Mouse (Mus musculus): ENCODE data around the gene Lpcat4. TPM values are rescaled to one million over a fixed set of nuclear protein-coding genes. Genes with fewer than 3 reads are reported as not detected.

Gene Lpcat4
- 21.3 and 44.7 TPM in 2 replicates for total RNA-seq (2014; rRNA removed)
- polyA plus RNA-seq (2015; fragmentation: Nextera tagmentation; extraction: Ambion mirVana) = 20.8 and 22.8 TPM in 2 replicates

GRCm38 (mm10) chr2:112239212-112239934, at the start of gene Lpcat4:
TSS of gene Lpcat4 (plus strand) at chr2:112239468.
- no peaks in the 10 kb centered on the region for H3K9me3 ChIP-seq (ENCODE audit: low read length)
- H3K4me1 ChIP-seq (ENCODE audit: insufficient read depth, low read length) = peaks cover 8% of the 10 kb centered on the region; the same call in 1 of the 2 replicates
- H3K4me3 ChIP-seq (ENCODE audit: low read length) = peak within 1 kb of the TSS; percentile 81
- no peaks in the 10 kb centered on the region for H3K27me3 ChIP-seq (ENCODE audit: insufficient read depth, low read length)
- H3K36me3 ChIP-seq (ENCODE audit: insufficient read depth, low read length) = peaks cover 5% of the 10 kb centered on the region; the same call in 1 of the 2 replicates
- peak; percentile 82 for ATAC-seq
- WGBS = 2% methylated on average over 92 of the region's 94 CpGs
- peak; percentile 95 for DNase-seq (ENCODE audit: low spot score)
- H3K27ac ChIP-seq = peak within 1 kb of the TSS; percentile 97
- peak; percentile 78 for TF ChIP-seq CTCF (IDR thresholded peaks at IDR 0.05; ENCODE audit: low read depth)
- peak within 1 kb of the TSS; percentile 86 for H3K9ac ChIP-seq (replicated peaks; ENCODE audit: low read length)
- H3K4me2 ChIP-seq (ENCODE audit: low read depth, low read length) = peak within 1 kb of the TSS; percentile 80

- Histone ChIP-seq H3K4me2 (ENCODE audit: low read depth, low read length) (no peak overlapping the region), H3K27me3 (ENCODE audit: insufficient read depth, low read length) (no peaks in the 10 kb centered on the region), H3K9ac (replicated peaks; ENCODE audit: low read length) (no peak overlapping the region), H3K9me3 (ENCODE audit: low read length) (no peaks in the 10 kb centered on the region), H3K4me1 (ENCODE audit: insufficient read depth, low read length) (no peaks in the 10 kb centered on the region), H3K27ac (no peak overlapping the region), H3K4me3 (ENCODE audit: low read length) (no peak overlapping the region), H3K36me3 (ENCODE audit: insufficient read depth, low read length) (no peaks in the 10 kb centered on the region)
- ATAC-seq (peak; percentile 79; the same call in 1 of the 2 replicates), DNase-seq (ENCODE audit: low spot score) (peak; percentile 82)
- 2% methylated on average over 2 of the region's 2 CpGs for WGBS
- TF ChIP-seq CTCF (IDR thresholded peaks at IDR 0.05; ENCODE audit: low read depth) = peak; percentile 90
These were observed 42.4 kb upstream of the Lpcat4 start for GRCm38 (mm10) chr2:112196859-112197258.

- peak; percentile 38 for DNase-seq (ENCODE audit: low spot score)
- no peaks in the 10 kb centered on the region for H3K4me1 ChIP-seq (ENCODE audit: insufficient read depth, low read length)
- 53% methylated on average over 6 of the region's 6 CpGs for WGBS
These were observed 36.2 kb upstream of the Lpcat4 start for GRCm38 (mm10) chr2:112203056-112203455.

GRCm38 (mm10) chr2:112210142-112210541, 29.1 kb upstream of the Lpcat4 start:
- DNase-seq (ENCODE audit: low spot score) (peak; percentile 89), ATAC-seq (peak; percentile 98)
- Histone ChIP-seq H3K27ac (0 out of 2 replicates have a peak overlapping the region, but pooled peaks have one; percentile 29), H3K27me3 (ENCODE audit: insufficient read depth, low read length) (no peaks in the 10 kb centered on the region), H3K9me3 (ENCODE audit: low read length) (no peaks in the 10 kb centered on the region), H3K36me3 (ENCODE audit: insufficient read depth, low read length) (no peaks in the 10 kb centered on the region), H3K4me3 (ENCODE audit: low read length) (no peak overlapping the region), H3K4me2 (ENCODE audit: low read depth, low read length) (peak overlapping the region; percentile 13; the same call in 1 of the 2 replicates), H3K4me1 (ENCODE audit: insufficient read depth, low read length) (no peaks in the 10 kb centered on the region), H3K9ac (replicated peaks; ENCODE audit: low read length) (no peak overlapping the region)
- no peak for TF ChIP-seq CTCF (IDR thresholded peaks at IDR 0.05; ENCODE audit: low read depth)
- WGBS = 49% methylated on average over 6 of the region's 6 CpGs

More at GRCm38 (mm10) chr2:112203056-112203455, 36.2 kb upstream of the Lpcat4 start:
- Histone ChIP-seq H3K36me3 (ENCODE audit: insufficient read depth, low read length) (no peaks in the 10 kb centered on the region), H3K4me2 (ENCODE audit: low read depth, low read length) (no peak overlapping the region), H3K9me3 (ENCODE audit: low read length) (no peaks in the 10 kb centered on the region), H3K27me3 (ENCODE audit: insufficient read depth, low read length) (no peaks in the 10 kb centered on the region), H3K27ac (no peak overlapping the region), H3K9ac (replicated peaks; ENCODE audit: low read length) (no peak overlapping the region), H3K4me3 (ENCODE audit: low read length) (no peak overlapping the region)
- no peak for ATAC-seq
- TF ChIP-seq CTCF (IDR thresholded peaks at IDR 0.05; ENCODE audit: low read depth) = no peak

- H3K27me3 ChIP-seq (ENCODE audit: insufficient read depth, low read length) = no peaks in the 10 kb centered on the region
- no peak for TF ChIP-seq CTCF (IDR thresholded peaks at IDR 0.05; ENCODE audit: low read depth)
- WGBS = 62% methylated on average over 2 of the region's 2 CpGs
- peak overlapping the region; percentile 13; the same call in 1 of the 2 replicates for H3K4me2 ChIP-seq (ENCODE audit: low read depth, low read length)
- no peaks in the 10 kb centered on the region for H3K36me3 ChIP-seq (ENCODE audit: insufficient read depth, low read length)
- no peaks in the 10 kb centered on the region for H3K9me3 ChIP-seq (ENCODE audit: low read length)
- peak overlapping the region; percentile 29; the same call in 1 of the 2 replicates for H3K27ac ChIP-seq
- DNase-seq (ENCODE audit: low spot score) (no peak), ATAC-seq (no peak)
- H3K9ac ChIP-seq (replicated peaks; ENCODE audit: low read length) = no peak overlapping the region
- H3K4me3 ChIP-seq (ENCODE audit: low read length) = no peak overlapping the region
- H3K4me1 ChIP-seq (ENCODE audit: insufficient read depth, low read length) = no peaks in the 10 kb centered on the region
These were observed 28.6 kb upstream of the Lpcat4 start for GRCm38 (mm10) chr2:112210699-112211098.

GRCm38 (mm10) chr2:112215977-112216376, 23.3 kb upstream of the Lpcat4 start:
- H3K36me3 ChIP-seq (ENCODE audit: insufficient read depth, low read length) = no peaks in the 10 kb centered on the region
- no peak overlapping the region for H3K4me2 ChIP-seq (ENCODE audit: low read depth, low read length)
- WGBS = 3% methylated on average over 1 of the region's 1 CpGs
- no peak overlapping the region for H3K9ac ChIP-seq (replicated peaks; ENCODE audit: low read length)
- no peak overlapping the region for H3K27ac ChIP-seq
- H3K27me3 ChIP-seq (ENCODE audit: insufficient read depth, low read length) = no peaks in the 10 kb centered on the region
- no peak overlapping the region for H3K4me3 ChIP-seq (ENCODE audit: low read length)
- H3K4me1 ChIP-seq (ENCODE audit: insufficient read depth, low read length) = no peaks in the 10 kb centered on the region
- peak; percentile 79 for TF ChIP-seq CTCF (IDR thresholded peaks at IDR 0.05; ENCODE audit: low read depth)
- no peaks in the 10 kb centered on the region for H3K9me3 ChIP-seq (ENCODE audit: low read length)
- DNase-seq (ENCODE audit: low spot score) (peak; percentile 76), ATAC-seq (0 out of 2 replicates have a peak, but pooled peaks have one; percentile 70)

GRCm38 (mm10) chr2:112217614-112218013, 21.7 kb upstream of the Lpcat4 start:
- no peak overlapping the region for H3K9ac ChIP-seq (replicated peaks; ENCODE audit: low read length)
- no peak for TF ChIP-seq CTCF (IDR thresholded peaks at IDR 0.05; ENCODE audit: low read depth)
- no peaks in the 10 kb centered on the region for H3K4me1 ChIP-seq (ENCODE audit: insufficient read depth, low read length)
- DNase-seq (ENCODE audit: low spot score) (no peak), ATAC-seq (no peak)
- no peaks in the 10 kb centered on the region for H3K9me3 ChIP-seq (ENCODE audit: low read length)
- no peaks in the 10 kb centered on the region for H3K36me3 ChIP-seq (ENCODE audit: insufficient read depth, low read length)
- WGBS = 76% methylated on average over 6 of the region's 6 CpGs
- H3K27me3 ChIP-seq (ENCODE audit: insufficient read depth, low read length) = no peaks in the 10 kb centered on the region
- no peak overlapping the region for H3K4me3 ChIP-seq (ENCODE audit: low read length)
- no peak overlapping the region for H3K27ac ChIP-seq
- no peak overlapping the region for H3K4me2 ChIP-seq (ENCODE audit: low read depth, low read length)

Measured in hindbrain, postnatal 0 days (tissue).